Mouse (Mus musculus): ENCODE measurements at regions not wholly inside any gene's neighbourhood (a gene's known extent, or its start where the extent isn't known, plus 50 kb on each side); places are given as distances from the start of the nearest gene placed in this dataset.
"Not testable (repeated sequence)": the region's sequence is repeated elsewhere in the genome, so short reads cannot be mapped to it uniquely, and the experiment has no call there.

DNA sequence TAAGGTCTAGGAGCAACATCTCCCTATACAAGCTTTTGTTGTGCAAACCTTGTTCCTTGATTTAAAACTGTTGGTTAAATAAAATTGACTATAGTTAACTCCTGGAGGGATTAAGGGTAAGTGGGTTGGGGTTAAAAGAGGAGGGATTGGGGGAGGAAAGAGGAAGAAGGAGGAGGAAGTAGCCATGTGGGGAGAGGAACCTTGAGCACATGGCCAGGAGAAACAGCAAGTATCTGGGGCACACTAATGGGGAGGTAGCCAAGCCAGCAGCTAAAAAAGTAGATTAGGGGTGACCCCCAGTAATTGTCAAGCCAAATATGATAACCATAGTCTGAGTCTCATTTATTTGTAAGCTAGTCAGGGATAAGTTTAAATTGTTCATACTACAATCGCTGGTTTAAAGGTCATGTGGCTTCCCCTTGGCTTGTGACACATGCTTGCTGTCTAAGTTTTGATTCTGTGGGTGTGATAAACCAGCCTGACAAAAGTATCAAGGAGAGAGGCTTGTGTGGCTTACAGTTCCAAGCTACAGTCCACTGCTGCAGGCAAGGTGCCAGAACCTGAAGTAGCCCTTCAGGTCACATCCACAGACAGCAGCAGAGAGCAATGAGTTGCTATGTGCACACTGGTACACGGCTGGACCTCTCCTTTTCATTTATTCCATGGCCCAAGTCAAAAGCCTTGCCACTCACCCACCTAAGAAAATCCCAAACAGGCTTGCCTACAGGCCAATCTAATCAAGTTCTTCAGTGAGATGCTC is 189.8 kb downstream of the Tcp10c start:
- no peak for DNase-seq
- 50% methylated on average over 2 of the region's 2 CpGs for WGBS
- TF ChIP-seq CTCF (IDR thresholded peaks at IDR 0.05; ENCODE audit: insufficient read depth, low read length) (no peak), POLR2A (IDR thresholded peaks at IDR 0.05; ENCODE audit: borderline replicate concordance, extremely low read depth, low read depth, low read length) (no peak)
- Histone ChIP-seq H3K4me1 (ENCODE audit: control insufficient read depth, insufficient read depth, low read length) (no peaks in the 10 kb centered on the region), H3K4me3 (replicated peaks; ENCODE audit: extremely low read depth, low read depth, low read length) (no peak overlapping the region)

DNA sequence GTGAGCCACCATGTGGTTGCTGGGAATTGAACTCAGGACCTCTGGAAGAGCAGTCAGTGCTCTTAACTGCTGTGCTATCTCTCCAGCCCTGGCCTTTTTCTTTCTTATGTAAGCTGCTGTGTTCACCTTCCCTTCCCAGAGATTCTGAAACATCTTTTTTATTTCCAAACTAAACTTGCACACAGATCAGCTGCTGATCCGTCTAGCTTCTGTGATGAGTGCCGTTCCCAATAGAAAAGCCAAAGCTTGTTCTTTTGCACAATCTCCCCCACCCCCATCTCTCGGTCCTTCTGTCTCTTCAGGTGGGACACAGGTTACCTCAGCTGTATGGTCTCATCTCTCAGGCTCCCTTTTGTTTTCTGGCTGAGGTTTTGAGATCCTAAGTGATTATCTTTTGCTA is 191.9 kb downstream of the Tcp10c start:
- WGBS, result 63% methylated on average over 3 of the region's 3 CpGs
- no peak overlapping the region for H3K4me3 ChIP-seq (replicated peaks; ENCODE audit: extremely low read depth, low read depth, low read length)
- no peak for DNase-seq
- no peaks in the 10 kb centered on the region for H3K4me1 ChIP-seq (ENCODE audit: control insufficient read depth, insufficient read depth, low read length)
- TF ChIP-seq CTCF (IDR thresholded peaks at IDR 0.05; ENCODE audit: insufficient read depth, low read length) (no peak), POLR2A (IDR thresholded peaks at IDR 0.05; ENCODE audit: borderline replicate concordance, extremely low read depth, low read depth, low read length) (no peak)

DNA sequence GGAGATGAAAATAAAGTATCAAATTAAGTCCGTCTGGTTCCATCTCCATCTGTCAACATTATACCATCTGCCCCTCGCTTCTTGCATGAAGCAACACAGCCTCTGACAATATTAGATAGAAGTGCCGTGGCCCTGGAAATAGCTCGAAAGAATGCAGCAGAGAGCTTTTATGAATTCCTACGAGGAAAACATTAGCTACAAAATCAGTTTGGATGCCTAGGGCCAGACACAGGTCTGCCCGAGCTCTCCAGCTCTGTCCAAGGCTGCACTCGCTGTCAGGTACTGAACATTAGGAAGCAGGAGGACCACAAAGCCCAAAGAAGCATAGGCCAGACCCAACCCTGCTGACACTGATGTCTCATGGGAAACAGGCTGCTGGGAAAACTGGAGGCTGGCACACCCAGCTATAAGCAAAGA is 192.3 kb downstream of the Tcp10c start:
- no peak for TF ChIP-seq CTCF (IDR thresholded peaks at IDR 0.05; ENCODE audit: insufficient read depth, low read length)
- TF ChIP-seq POLR2A (IDR thresholded peaks at IDR 0.05; ENCODE audit: borderline replicate concordance, extremely low read depth, low read depth, low read length), result no peak
- Histone ChIP-seq H3K4me3 (replicated peaks; ENCODE audit: extremely low read depth, low read depth, low read length) (no peak overlapping the region), H3K4me1 (ENCODE audit: control insufficient read depth, insufficient read depth, low read length) (no peaks in the 10 kb centered on the region)
- WGBS, result 79% methylated on average over 7 of the region's 7 CpGs
- no peak for DNase-seq

DNA sequence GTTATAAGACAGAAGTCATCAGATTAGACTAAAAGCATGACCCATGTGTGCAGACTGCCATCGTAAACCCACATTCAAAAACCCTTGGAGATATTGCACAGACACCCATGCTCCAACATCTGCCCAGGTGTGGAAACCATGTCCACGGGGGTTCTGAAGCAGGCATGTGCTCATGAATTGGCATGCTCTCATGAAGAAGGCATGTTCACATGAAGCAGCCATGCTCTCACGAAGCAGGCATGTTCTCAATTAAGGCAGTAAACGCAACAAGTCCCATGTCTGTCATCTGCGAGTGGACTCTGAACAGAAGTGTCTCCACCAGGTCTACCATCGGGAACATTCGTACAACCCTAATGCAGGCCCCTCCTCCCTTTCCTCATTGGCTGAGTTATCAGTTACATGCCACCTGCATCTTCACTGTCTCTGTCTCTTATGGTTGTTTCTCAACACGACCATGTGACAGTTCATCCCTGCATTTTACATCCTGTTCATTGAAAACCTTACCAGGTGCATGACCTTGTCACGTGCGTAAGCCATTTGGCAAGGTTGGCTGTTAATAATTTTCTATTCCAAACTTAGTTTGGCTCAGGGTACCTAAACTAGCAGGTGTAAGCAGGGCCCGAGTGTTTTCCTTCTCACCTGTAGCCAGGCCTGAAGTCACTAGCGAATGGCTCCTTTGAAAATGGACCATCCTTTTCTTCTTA is 193.4 kb downstream of the Tcp10c start:
- TF ChIP-seq CTCF (IDR thresholded peaks at IDR 0.05; ENCODE audit: insufficient read depth, low read length) (no peak), POLR2A (IDR thresholded peaks at IDR 0.05; ENCODE audit: borderline replicate concordance, extremely low read depth, low read depth, low read length) (no peak)
- 64% methylated on average over 12 of the region's 12 CpGs for WGBS

DNA sequence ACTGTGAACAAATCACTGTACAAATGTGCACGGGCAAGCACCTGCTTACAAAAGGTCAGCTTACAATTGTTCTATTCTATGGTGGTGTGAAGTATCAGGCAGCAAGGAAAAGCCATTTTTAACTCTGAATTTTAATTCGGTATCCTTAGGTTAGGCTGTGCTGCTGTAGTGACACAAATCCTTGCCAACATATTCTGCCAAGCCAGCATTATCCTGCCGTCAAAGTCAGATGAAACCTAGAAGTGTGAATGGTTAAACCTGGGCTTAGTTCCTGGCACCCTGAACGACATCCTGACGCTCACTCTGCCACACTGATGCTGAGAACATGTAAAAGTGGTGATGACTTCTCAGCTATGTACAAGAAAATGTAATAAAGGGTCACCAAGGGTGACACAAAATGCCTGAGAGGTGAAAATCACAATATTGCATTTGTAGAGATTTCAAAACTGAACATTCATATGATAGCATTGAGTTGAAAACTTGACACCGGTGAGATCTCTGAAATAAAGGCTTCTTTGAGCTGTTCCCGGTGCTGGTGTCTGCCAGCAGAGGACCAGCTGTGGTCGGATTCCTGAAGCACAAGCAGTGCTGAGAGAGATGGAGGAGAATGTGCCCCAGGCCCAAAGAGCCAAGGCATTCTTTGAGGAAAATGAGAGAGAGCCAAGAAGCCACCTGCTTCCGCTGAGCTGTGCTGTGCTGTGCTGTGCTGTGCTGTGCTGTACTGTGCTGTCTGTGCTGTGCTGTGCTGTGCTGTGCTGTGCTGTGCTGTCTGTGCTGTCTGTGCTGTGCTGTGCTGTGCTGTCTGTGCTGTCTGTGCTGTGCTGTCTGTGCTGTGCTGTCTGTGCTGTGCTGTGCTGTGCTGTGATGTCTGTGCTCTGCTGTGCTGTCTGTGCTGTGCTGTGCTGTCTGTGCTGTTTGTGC is 195.9 kb downstream of the Tcp10c start:
- TF ChIP-seq POLR2A (IDR thresholded peaks at IDR 0.05; ENCODE audit: borderline replicate concordance, extremely low read depth, low read depth, low read length), result no peak
- TF ChIP-seq CTCF (IDR thresholded peaks at IDR 0.05; ENCODE audit: insufficient read depth, low read length), result no peak
- H3K4me3 ChIP-seq (replicated peaks; ENCODE audit: extremely low read depth, low read depth, low read length), result no peak overlapping the region
- no peaks in the 10 kb centered on the region for H3K4me1 ChIP-seq (ENCODE audit: control insufficient read depth, insufficient read depth, low read length)
- 62% methylated on average over 9 of the region's 9 CpGs for WGBS
- DNase-seq, result no peak

More for the DNA sequence above, 193.4 kb downstream of the Tcp10c start:
- H3K4me3 ChIP-seq (replicated peaks; ENCODE audit: extremely low read depth, low read depth, low read length), result no peak overlapping the region
- H3K4me1 ChIP-seq (ENCODE audit: control insufficient read depth, insufficient read depth, low read length), result no peaks in the 10 kb centered on the region
- no peak for DNase-seq

DNA sequence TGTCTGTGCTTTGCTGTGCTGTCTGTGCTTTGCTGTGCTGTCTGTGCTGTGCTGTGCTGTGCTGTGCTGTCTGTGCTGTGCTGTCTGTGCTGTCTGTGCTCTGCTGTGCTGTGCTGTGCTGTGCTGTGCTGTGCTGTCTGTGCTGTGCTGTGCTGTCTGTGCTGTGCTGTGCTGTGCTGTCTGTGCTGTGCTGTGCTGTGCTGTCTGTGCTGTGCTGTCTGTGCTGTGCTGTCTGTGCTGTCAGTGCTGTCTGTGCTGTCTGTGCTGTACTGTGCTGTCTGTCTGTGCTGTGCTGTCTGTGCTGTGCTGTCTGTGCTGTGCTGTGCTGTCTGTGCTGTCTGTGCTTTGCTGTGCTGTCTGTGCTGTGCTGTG is 196.5 kb downstream of the Tcp10c start:
- H3K4me1 ChIP-seq (ENCODE audit: control insufficient read depth, insufficient read depth, low read length); DNase-seq; H3K4me3 ChIP-seq (replicated peaks; ENCODE audit: extremely low read depth, low read depth, low read length): not testable (repeated sequence)

DNA sequence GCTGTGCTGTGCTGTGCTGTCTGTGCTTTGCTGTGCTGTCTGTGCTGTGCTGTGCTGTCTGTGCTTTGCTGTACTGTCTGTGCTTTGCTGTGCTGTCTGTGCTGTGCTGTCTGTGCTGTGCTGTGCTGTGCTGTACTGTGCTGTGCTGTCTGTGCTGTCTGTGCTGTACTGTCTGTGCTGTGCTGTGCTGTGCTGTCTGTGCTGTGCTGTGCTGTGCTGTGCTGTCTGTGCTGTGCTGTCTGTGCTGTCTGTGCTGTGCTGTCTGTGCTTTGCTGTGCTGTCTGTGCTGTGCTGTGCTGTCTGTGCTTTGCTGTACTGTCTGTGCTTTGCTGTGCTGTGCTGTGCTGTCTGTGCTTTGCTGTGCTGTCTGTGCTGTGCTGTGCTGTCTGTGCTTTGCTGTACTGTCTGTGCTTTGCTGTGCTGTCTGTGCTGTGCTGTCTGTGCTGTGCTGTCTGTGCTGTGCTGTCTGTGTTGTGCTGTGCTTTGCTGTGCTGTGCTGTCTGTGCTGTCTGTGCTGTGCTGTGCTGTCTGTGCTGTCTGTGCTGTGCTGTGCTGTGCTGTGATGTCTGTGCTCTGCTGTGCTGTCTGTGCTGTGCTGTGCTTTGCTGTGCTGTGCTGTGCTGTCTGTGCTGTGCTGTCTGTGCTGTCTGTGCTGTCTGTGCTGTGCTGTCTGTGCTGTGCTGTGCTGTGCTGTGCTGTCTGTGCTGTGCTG is 197.5 kb downstream of the Tcp10c start:
- H3K4me3 ChIP-seq (replicated peaks; ENCODE audit: extremely low read depth, low read depth, low read length); DNase-seq; H3K4me1 ChIP-seq (ENCODE audit: control insufficient read depth, insufficient read depth, low read length): not testable (repeated sequence)

DNA sequence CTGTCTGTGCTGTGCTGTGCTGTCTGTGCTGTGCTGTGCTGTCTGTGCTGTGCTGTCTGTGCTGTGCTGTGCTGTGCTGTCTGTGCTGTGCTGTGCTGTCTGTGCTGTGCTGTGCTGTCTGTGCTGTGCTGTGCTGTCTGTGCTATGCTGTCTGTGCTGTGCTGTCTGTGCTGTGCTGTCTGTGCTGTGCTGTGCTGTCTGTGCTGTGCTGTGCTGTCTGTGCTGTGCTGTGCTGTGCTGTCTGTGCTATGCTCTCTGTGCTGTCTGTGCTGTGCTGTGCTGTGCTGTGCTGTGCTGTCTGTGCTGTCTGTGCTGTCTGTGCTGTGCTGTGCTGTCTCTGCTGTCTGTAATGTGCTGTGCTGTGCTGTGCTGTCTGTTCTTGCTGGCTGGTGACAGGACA is 198.5 kb downstream of the Tcp10c start:
- H3K4me1 ChIP-seq (ENCODE audit: control insufficient read depth, insufficient read depth, low read length); DNase-seq; H3K4me3 ChIP-seq (replicated peaks; ENCODE audit: extremely low read depth, low read depth, low read length): not testable (repeated sequence)

DNA sequence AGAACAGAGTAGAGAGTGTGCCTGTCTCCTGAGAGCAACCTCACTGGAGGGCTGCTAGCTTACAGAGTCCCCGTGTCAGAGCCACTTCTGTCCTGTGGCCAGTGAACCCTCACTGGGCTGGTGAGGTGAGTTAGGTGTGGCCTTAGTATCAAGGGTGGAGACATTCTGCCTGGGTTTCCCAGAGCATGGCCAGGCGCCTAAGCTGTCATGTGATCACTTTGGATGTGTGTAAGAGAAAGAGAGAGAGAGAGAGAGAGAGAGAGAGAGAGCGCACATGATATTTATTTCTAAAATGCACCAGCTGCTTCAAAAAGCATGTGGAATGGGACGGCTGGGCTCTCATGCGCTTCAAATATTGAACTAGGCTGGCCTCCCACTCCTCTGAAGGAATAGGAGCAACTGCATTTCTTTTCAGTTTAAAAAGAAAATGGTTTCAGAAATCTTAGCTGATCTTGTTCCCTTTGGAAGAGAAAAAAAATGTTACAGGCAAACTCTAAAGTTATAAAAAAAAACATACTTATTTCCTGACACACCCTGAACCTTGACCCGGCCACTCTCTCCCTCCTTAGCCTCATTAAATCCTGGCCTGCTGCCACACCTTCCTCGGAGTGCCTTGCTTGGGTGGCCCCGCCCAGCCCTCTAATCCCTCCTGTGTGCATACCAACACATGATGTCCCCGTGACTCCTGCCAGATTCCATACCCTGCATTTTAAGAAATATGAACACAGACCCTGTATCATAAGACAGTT is 201.1 kb downstream of the Tcp10c start:
- H3K4me3 ChIP-seq (replicated peaks; ENCODE audit: extremely low read depth, low read depth, low read length); H3K4me1 ChIP-seq (ENCODE audit: control insufficient read depth, insufficient read depth, low read length): not testable (repeated sequence)
- WGBS, result 17% methylated on average over 9 of the region's 9 CpGs
- DNase-seq, result peak; percentile 81

DNA sequence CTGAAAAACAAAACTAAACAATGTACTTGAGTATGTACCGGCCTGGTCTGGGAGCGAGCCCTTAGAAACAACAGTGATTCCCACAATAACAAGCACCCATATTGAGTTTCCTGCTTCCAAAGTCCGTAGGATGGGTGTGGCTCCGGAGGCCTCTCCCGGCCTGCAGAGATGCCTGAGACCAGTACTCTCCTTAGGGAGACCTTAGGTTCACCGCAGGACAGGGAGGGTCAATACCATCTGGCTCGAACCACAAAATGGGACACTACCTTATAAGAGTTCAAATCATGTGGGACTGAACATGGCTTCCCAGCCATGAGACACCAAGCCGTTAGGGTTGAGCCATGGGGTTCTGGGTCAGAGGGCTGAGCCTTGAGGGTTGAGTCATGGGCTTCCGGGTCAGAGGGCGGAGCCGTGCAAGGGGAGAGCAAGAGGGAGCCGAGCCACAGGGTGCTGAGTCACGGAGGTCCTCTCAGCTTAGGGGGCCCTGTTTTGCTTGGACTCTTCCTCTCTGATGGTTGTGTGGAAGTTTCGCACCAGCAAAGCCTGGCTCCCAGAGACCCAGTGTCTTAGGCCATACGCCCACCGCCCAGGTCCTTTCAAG is 201.8 kb downstream of the Tcp10c start:
- not testable (repeated sequence) for DNase-seq; H3K4me3 ChIP-seq (replicated peaks; ENCODE audit: extremely low read depth, low read depth, low read length); H3K4me1 ChIP-seq (ENCODE audit: control insufficient read depth, insufficient read depth, low read length)
- WGBS, result 63% methylated on average over 16 of the region's 16 CpGs

Measured in lung, adult 2 months (tissue).